Mouse (Mus musculus) layer of hippocampus, postnatal 14 days (tissue): ENCODE data around the gene Ifi27. TPM values are rescaled to one million over a fixed set of nuclear protein-coding genes. Genes with fewer than 3 reads are reported as not detected.
"Not testable (repeated sequence)": the region's sequence is repeated elsewhere in the genome, so short reads cannot be mapped to it uniquely, and the experiment has no call there.

Experiments
- DNase-seq, 2 experiments: peaks; one replicate each; pipeline ENCODE4 v3.0.0; 2021 to 2022; ENCODE audit warnings: low spot score in 2 of 2, mixed read lengths in 1 of 2
- total RNA-seq, 2 experiments: library from RNA; stranded (reverse); gene quantifications; 2 replicates each; pipeline ENCODE4 v1.2.3; 2021

The Ifi27 gene
- total RNA-seq, 2 experiments from 2014 or later = 54.1 to 54.8 TPM

GRCm38 (mm10) chr12:103445060-103445459 is 11.0 kb downstream of the Ifi27 start:
- DNase-seq = no peak

DNA sequence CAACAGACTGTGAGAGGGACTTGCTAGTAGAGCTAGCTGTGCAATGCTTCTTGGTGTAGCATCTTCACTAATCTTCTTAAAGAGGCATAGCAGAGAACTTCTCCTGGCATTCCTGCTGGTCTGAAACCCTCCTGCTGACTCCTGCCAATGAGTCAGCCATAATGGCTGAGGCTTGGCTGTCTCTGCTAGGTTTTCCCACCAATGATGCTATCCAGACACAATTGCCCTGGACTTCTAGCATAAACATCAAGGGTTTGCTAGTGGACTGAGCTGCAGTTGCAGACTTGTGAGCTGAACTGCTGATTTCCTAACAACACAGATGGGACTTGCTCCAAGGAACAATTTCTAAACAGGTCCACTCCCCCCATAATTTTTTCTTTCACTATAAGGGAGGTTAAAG is 19.4 kb downstream of the Ifi27 start:
- no peak for DNase-seq

GRCm38 (mm10) chr12:103456727-103457126 is 22.7 kb downstream of the Ifi27 start:
- DNase-seq = not testable (repeated sequence)

- no peak for DNase-seq
Observed at GRCm38 (mm10) chr12:103457140-103457539, 23.1 kb downstream of the Ifi27 start, which contains the start of gene Ifi27l2b. TSS of gene Ifi27l2b (minus strand) at chr12:103457223.

DNA sequence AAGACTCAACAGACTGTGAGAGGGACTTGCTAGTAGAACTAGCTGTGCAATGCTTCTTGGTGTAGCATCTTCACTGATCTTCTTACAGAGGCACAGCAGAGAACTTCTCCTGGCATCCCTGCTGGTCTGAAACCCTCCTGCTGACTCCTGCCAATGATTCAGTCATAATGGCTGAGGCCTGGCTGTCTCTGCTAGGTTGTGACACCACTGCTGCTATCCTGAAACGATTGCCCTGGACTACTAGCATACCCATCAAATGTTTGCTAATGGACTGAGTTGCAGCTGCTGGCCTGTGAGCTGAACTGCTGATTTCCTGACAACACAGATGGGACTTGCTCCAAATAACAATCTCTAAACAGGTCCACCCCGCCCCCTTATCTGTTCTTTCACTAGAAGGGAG is 40.5 kb downstream of the Ifi27 start:
- no peak for DNase-seq

GRCm38 (mm10) chr12:103476779-103477389 is 42.9 kb downstream of the Ifi27 start:
- no peak for DNase-seq

GRCm38 (mm10) chr12:103477461-103478015 is 43.5 kb downstream of the Ifi27 start:
- no peak for DNase-seq

- DNase-seq = no peak
Observed at GRCm38 (mm10) chr12:103481671-103482070, 47.7 kb downstream of the Ifi27 start.

DNA sequence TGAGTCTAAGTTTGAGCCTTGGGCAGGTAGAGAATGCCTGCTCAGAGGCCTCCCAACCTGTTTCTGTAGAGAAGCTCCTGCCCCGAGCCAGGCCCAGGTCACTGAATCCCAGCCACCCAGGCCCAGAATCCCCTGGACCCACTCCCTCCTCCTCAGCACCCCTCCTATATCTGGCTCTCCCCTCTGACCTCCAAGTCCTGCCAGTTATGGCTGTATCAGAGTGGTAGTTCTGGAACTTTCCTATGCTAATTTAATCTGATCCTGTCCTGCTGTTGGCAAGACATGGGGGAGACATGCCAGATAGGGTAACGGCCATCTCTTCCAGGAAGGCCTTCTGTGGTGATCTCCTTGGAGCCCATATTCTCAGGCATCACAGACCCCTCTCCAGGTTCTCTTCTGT is 48.8 kb downstream of the Ifi27 start:
- DNase-seq = no peak

- DNase-seq = not testable (repeated sequence)
Observed at GRCm38 (mm10) chr12:103484200-103484972, 50.4 kb downstream of the Ifi27 start.

DNA sequence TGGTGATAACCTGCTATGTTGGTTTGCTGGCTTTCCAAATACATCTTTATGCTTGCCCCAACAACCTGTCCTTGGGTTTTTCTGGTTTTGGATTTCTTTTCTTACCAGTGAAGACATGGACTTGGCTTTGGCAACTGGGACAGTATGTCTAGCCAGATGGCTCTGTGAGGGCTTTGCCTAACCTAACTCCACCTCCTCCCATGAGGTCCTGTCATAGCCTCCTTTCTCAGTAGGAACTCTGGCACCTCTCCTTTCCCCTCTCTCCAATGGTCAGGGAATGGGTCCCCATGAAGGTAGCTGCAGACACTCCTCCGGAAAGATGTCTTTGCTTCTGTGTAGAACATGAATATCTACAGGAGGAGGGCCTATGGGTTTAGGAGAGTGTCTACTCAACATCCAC is 52.7 kb downstream of the Ifi27 start:
- no peak for DNase-seq

- DNase-seq = no peak
Observed at GRCm38 (mm10) chr12:103487276-103487675, 53.3 kb downstream of the Ifi27 start.

GRCm38 (mm10) chr12:103487750-103488149 is 53.7 kb downstream of the Ifi27 start:
- DNase-seq = no peak

Other genes with a start within 250 kb of the Ifi27 start
- 1 to 10 TPM; 4.8 to 7.9 TPM for gene Prima1, start 192.1 kb upstream of the Ifi27 start, total RNA-seq
- gene Fam181a, start 123.2 kb upstream of the Ifi27 start, total RNA-seq = 1 to 10 TPM; 2.1 to 2.2 TPM
- 1 to 10 TPM; 1.9 TPM for gene Asb2, start 78.2 kb upstream of the Ifi27 start, total RNA-seq
- gene Otub2, start 45.5 kb upstream of the Ifi27 start, total RNA-seq = 10 to 100 TPM; 45.3 to 47.3 TPM
- gene 9330161L09Rik, start 26.4 kb upstream of the Ifi27 start, total RNA-seq = 1 to 10 TPM; 2.0 to 3.4 TPM
- 100 to 1,000 TPM; 166 to 196 TPM for gene Ddx24, start 8.4 kb upstream of the Ifi27 start, total RNA-seq
- 1 to 10 TPM; 2.0 to 2.8 TPM for gene Ifi27l2a, start 9.5 kb downstream of the Ifi27 start, total RNA-seq
- gene Ifi27l2b, start 23.0 kb downstream of the Ifi27 start, total RNA-seq = not detected
- gene Ppp4r4, start 98.1 kb downstream of the Ifi27 start, total RNA-seq = 10 to 100 TPM; 31.6 to 37.8 TPM
- under 1 TPM in 1 of 2 experiments, not detected in 1; 0.09 TPM for gene Serpina10, start 197.2 kb downstream of the Ifi27 start, total RNA-seq
- not detected for gene Serpina6, start 223.0 kb downstream of the Ifi27 start, total RNA-seq
- not detected for gene Serpina16, start 241.9 kb downstream of the Ifi27 start, total RNA-seq